Mouse (Mus musculus) myocyte (in vitro differentiated cells): ENCODE measurements around the gene Zfp213. TPM values are rescaled to one million over a fixed set of nuclear protein-coding genes. Genes with fewer than 3 reads are reported as not detected.

Experiments used
- H3K27me3 ChIP-seq: one replicate; pipeline ENCODE4 v1.6.1; 2011; ENCODE audit not compliant: control insufficient read depth, insufficient read depth, insufficient read length
- H3K36me3 ChIP-seq: one replicate; pipeline ENCODE4 v1.6.1; 2011; ENCODE audit not compliant: control insufficient read depth, insufficient read depth
- H3K4me2 ChIP-seq: one replicate; pipeline ENCODE4 v1.6.1; 2011; ENCODE audit warnings: low read depth, control low read depth
- H3K4me3 ChIP-seq: one replicate; pipeline ENCODE4 v1.5.1; 2011; ENCODE audit warnings: mild to moderate bottlenecking, control low read depth, moderate library complexity
- H3K79me2 ChIP-seq: one replicate; pipeline ENCODE4 v1.6.1; 2011; ENCODE audit not compliant: control insufficient read depth, insufficient read depth
- H3ac ChIP-seq: one replicate; pipeline ENCODE4 v1.6.1; 2011; ENCODE audit not compliant: control insufficient read depth, insufficient read length
- CEBPB ChIP-seq: IDR thresholded peaks from 2 replicates; pipeline ENCODE4 v1.6.1; 2011; ENCODE audit warnings: mild to moderate bottlenecking, moderate library complexity; ENCODE audit not compliant: poor library complexity, insufficient read depth, severe bottlenecking
- E2F4 ChIP-seq: IDR thresholded peaks from one replicate; pipeline ENCODE4 v1.6.1; 2011; ENCODE audit warnings: mild to moderate bottlenecking, control low read depth, moderate library complexity; ENCODE audit not compliant: insufficient read depth
- MAX ChIP-seq: IDR thresholded peaks from one replicate; pipeline ENCODE4 v1.6.1; 2011; ENCODE audit warnings: low read depth, mild to moderate bottlenecking, control low read depth
- MYOD1 ChIP-seq, 3 experiments: IDR thresholded peaks; one replicate each; pipeline ENCODE4 v1.6.1; 2011; ENCODE audit warnings: control low read depth in 2 of 3, low read depth in 2 of 3, mild to moderate bottlenecking in 2 of 3, moderate library complexity in 1 of 3; ENCODE audit not compliant: insufficient read length in 2 of 3, control insufficient read depth in 1 of 3
- MYOG ChIP-seq, 3 experiments: IDR thresholded peaks; one replicate each; pipeline ENCODE4 v1.6.1; 2011; ENCODE audit warnings: control low read depth in 2 of 3, low read depth in 2 of 3, mild to moderate bottlenecking in 2 of 3; ENCODE audit not compliant: insufficient read length in 2 of 3, control insufficient read depth in 1 of 3, insufficient read depth in 1 of 3
- POLR2A ChIP-seq: IDR thresholded peaks from one replicate; pipeline ENCODE4 v1.6.1; 2011; ENCODE audit warnings: low read depth, mild to moderate bottlenecking, control low read depth, moderate library complexity; ENCODE audit not compliant: insufficient read length
- POLR2AphosphoS2 ChIP-seq: IDR thresholded peaks from one replicate; pipeline ENCODE4 v1.6.1; 2011; ENCODE audit warnings: low read depth, control low read depth; ENCODE audit not compliant: insufficient read length
- REST ChIP-seq: IDR thresholded peaks from one replicate; pipeline ENCODE4 v1.6.1; 2011; ENCODE audit warnings: mild to moderate bottlenecking, control low read depth, moderate library complexity; ENCODE audit not compliant: insufficient read depth, insufficient read length
- SRF ChIP-seq: IDR thresholded peaks from one replicate; pipeline ENCODE4 v1.6.1; 2011; ENCODE audit warnings: low read depth; ENCODE audit not compliant: control insufficient read depth, insufficient read length
- TCF12 ChIP-seq: IDR thresholded peaks from one replicate; pipeline ENCODE4 v1.6.1; 2011; ENCODE audit warnings: mild to moderate bottlenecking, control low read depth; ENCODE audit not compliant: poor library complexity, insufficient read depth, severe bottlenecking
- TCF3 ChIP-seq: IDR thresholded peaks from one replicate; pipeline ENCODE4 v1.6.1; 2011; ENCODE audit warnings: low read depth, control low read depth; ENCODE audit not compliant: insufficient read length
- USF1 ChIP-seq: IDR thresholded peaks from one replicate; pipeline ENCODE4 v1.6.1; 2011; ENCODE audit warnings: low read depth, mild to moderate bottlenecking, control low read depth, moderate library complexity
- polyA plus RNA-seq: library from polyadenylated mRNA; unstranded; fragments of >200 nt; fragmentation: generic; extraction: Trizol; gene quantifications from one replicate; pipeline ENCODE4 v1.2.1, GENCODE M21; 2012; ENCODE audit warnings: missing spikeins

The Zfp213 gene
- polyA plus RNA-seq, 1 experiment = 9.9 TPM

GRCm38 (mm10) chr17:23571084-23571483 lies 7.0 kb upstream of the Zfp213 start:
- no peak overlapping the region for H3ac ChIP-seq
- TF ChIP-seq TCF12 = no peak
- TF ChIP-seq CEBPB = no peak
- TF ChIP-seq POLR2AphosphoS2 = no peak
- TF ChIP-seq MAX = no peak
- TF ChIP-seq MYOG (IDR thresholded peaks at IDR 0.05; ENCODE audit: control insufficient read depth in 1 of 3, insufficient read depth in 1 of 3, insufficient read length in 2 of 3, low read depth in 2 of 3) = no peak
- no peak overlapping the region for H3K4me2 ChIP-seq
- H3K79me2 ChIP-seq = no peaks in the 10 kb centered on the region
- no peaks in the 10 kb centered on the region for H3K27me3 ChIP-seq
- H3K4me3 ChIP-seq = no peak overlapping the region
- no peaks in the 10 kb centered on the region for H3K36me3 ChIP-seq

DNA sequence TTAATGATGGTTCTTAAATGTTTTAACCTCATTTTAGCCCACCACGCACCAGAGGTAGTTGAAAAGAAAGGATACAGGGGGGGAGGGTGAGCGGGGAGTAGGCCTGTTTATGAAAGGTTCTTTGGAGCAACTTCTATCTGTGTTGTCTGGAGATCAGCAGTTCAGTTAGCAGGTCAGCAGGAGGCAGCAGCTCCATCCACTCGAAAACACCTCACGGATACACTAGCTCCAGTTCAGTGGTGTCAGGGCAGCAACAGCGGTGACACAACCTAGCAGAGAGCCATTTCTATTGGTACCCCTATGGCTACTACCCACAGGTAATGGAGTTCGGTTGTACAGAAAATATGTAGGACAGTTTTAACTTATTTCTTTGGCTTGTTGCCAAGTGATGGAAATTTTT lies 6.0 kb upstream of the Zfp213 start:
- Histone ChIP-seq H3ac (no peak overlapping the region), H3K4me2 (no peak overlapping the region), H3K27me3 (no peaks in the 10 kb centered on the region), H3K79me2 (no peaks in the 10 kb centered on the region), H3K36me3 (no peaks in the 10 kb centered on the region), H3K4me3 (no peak overlapping the region)
- TF ChIP-seq MAX (no peak), USF1 (no peak), MYOD1 (IDR thresholded peaks at IDR 0.05; ENCODE audit: control insufficient read depth in 1 of 3, insufficient read length in 2 of 3, low read depth in 2 of 3) (no peak), TCF3 (no peak), TCF12 (no peak), POLR2AphosphoS2 (no peak), CEBPB (no peak), POLR2A (no peak), MYOG (IDR thresholded peaks at IDR 0.05; ENCODE audit: control insufficient read depth in 1 of 3, insufficient read depth in 1 of 3, insufficient read length in 2 of 3, low read depth in 2 of 3) (no peak), SRF (no peak), E2F4 (no peak), REST (no peak)

DNA sequence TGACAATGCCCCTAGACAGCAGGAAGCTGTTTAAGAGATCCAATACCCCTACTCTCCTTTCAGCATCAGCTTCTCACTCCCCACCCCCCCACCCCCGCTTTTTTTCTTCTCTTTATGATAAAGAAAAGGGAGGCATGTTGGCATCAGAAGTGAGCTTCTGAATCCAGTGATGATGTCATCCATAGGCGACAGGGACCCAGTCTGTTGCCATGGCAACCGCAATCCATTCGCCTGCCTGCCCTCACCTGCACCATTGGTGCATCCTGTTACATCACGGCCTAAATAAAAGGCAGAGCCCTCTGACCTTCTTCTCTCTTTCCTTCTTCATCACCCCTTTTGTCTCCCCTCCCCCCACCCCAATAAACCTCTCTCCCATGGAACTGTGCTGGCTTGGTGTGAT lies 4.3 kb upstream of the Zfp213 start:
- Histone ChIP-seq H3K27me3 (no peaks in the 10 kb centered on the region), H3K36me3 (no peaks in the 10 kb centered on the region), H3K79me2 (peaks cover 3% of the 10 kb centered on the region), H3K4me3 (no peak overlapping the region), H3ac (no peak overlapping the region), H3K4me2 (no peak overlapping the region)
- TF ChIP-seq E2F4 = no peak
- TF ChIP-seq MAX = no peak

- Histone ChIP-seq H3ac (no peak overlapping the region), H3K27me3 (no peaks in the 10 kb centered on the region), H3K4me2 (no peak overlapping the region), H3K4me3 (no peak overlapping the region), H3K36me3 (no peaks in the 10 kb centered on the region), H3K79me2 (peaks cover 9% of the 10 kb centered on the region)
- TF ChIP-seq TCF3 = no peak
- TF ChIP-seq REST = no peak
- TF ChIP-seq MAX = no peak
- no peak for TF ChIP-seq CEBPB
These were observed 2.7 kb upstream of the Zfp213 start for GRCm38 (mm10) chr17:23566787-23567186.

DNA sequence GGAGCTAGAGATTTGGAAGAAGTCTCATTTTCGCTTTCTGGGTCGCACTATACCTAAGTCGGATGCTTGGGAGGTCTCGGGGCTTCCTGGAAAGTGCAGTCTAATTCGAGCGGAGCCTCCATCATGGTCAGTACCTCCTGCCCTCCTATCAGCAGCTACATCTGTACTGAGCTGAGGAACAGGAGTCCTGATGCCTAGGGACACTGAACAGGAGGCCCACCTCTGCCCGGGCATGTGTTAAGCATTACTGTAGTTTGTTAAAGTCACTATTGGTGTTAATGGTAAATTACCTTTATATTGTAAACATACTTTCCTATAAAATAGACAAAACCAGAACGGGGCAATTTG lies 304 bp upstream of the Zfp213 start:
- TF ChIP-seq SRF = no peak
- TF ChIP-seq MYOD1 (IDR thresholded peaks at IDR 0.05; ENCODE audit: control insufficient read depth in 1 of 3, insufficient read length in 2 of 3, low read depth in 2 of 3) = no peak
- TF ChIP-seq E2F4 = no peak
- no peak for TF ChIP-seq MYOG (IDR thresholded peaks at IDR 0.05; ENCODE audit: control insufficient read depth in 1 of 3, insufficient read depth in 1 of 3, insufficient read length in 2 of 3, low read depth in 2 of 3)
- TF ChIP-seq TCF12 = no peak
- Histone ChIP-seq H3K36me3 (peaks cover 11% of the 10 kb centered on the region), H3ac (peak overlapping the region; percentile 87), H3K4me2 (peak overlapping the region; percentile 99), H3K79me2 (peaks cover 9% of the 10 kb centered on the region), H3K27me3 (no peaks in the 10 kb centered on the region), H3K4me3 (peak overlapping the region; percentile 92)

DNA sequence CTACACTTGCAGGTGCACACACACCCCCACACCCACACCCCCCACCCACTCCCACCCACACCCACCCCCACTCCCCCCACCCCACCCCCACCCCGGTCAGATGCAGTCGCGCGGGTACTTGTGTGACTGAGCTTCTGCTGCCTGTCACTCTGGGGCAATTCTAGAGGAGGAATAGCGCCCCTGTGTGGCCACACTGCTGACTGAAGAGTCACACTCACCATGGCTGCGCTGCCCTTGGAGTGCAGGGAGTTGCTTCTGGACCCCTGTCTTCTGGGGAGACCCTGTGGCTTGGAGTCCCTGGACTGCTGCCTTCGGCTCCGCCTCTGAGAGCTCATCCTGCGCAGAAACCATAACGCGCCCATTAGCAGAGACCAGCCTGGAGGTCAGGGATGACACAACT lies 4.3 kb downstream of the Zfp213 start:
- Histone ChIP-seq H3K36me3 (peaks cover 16% of the 10 kb centered on the region), H3K4me3 (no peak overlapping the region), H3K27me3 (no peaks in the 10 kb centered on the region), H3ac (no peak overlapping the region), H3K79me2 (peaks cover 9% of the 10 kb centered on the region), H3K4me2 (no peak overlapping the region)
- TF ChIP-seq MAX (no peak), TCF12 (no peak), TCF3 (no peak)
